Mouse (Mus musculus) liver, embryonic 14.5 days (tissue): ENCODE results near the gene Prm3.

Experiments
- CTCF ChIP-seq: IDR thresholded peaks from 2 replicates; pipeline ENCODE4 v1.5.1; 2016; ENCODE audit warnings: antibody characterized with exemption, low read depth, control low read depth
- EP300 ChIP-seq: IDR thresholded peaks from 2 replicates; pipeline ENCODE4 v1.6.1; 2016; ENCODE audit warnings: antibody characterized with exemption, low read depth

DNA sequence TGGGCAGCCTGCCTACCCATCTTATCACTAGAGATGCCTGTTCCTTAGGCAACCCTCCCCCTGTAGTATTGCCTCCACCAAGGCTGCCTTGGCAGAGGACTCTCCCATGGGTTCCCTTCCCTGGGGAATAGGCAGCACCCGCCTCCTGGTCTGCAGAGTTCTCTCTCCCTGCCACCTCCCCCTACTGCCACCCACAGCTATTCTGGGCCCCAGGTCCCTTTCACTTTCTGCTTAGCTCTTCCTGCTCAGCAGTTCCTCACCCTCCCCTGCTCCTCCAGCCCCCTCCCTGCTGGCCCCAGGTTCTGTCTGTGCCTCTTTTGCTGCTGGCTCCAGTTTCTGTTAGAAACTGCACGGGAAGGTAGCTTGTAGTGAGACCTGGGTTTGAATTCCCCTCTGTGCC is 21.1 kb downstream of the Prm3 start:
- TF ChIP-seq CTCF (no peak), EP300 (no peak)
